Mouse (Mus musculus) liver (tissue): ENCODE measurements around the gene Mrpl38.

ENCODE experiments used
- DNase-seq: peaks from one replicate; pipeline ENCODE4 v3.0.0-alpha.2; 2020; ENCODE audit warnings: mixed read lengths

Gene Mrpl38

GRCm38 (mm10) chr11:116142211-116142991 is 3.7 kb upstream of the Mrpl38 start:
- peak; percentile 85 for DNase-seq

- no peak for DNase-seq
Measured at GRCm38 (mm10) chr11:116138096-116138467, 586 bp downstream of the Mrpl38 start.

- no peak for DNase-seq
Measured at GRCm38 (mm10) chr11:116134171-116134570, 4.5 kb downstream of the Mrpl38 start.

GRCm38 (mm10) chr11:116133497-116133896 is 5.2 kb downstream of the Mrpl38 start:
- no peak for DNase-seq

- DNase-seq = no peak
Measured at GRCm38 (mm10) chr11:116132366-116133333, 6.0 kb downstream of the Mrpl38 start.

- no peak for DNase-seq
Measured at GRCm38 (mm10) chr11:116131349-116132170, 7.1 kb downstream of the Mrpl38 start.

- DNase-seq = peak; percentile 87
Measured at GRCm38 (mm10) chr11:116130488-116131205, 8.0 kb downstream of the Mrpl38 start, which contains the start of gene Trim65. Gene Trim65 (minus strand): TSS chr11:116131128.

- DNase-seq = no peak
Measured at GRCm38 (mm10) chr11:116129993-116130487, 8.6 kb downstream of the Mrpl38 start.

GRCm38 (mm10) chr11:116129091-116129790 is 9.4 kb downstream of the Mrpl38 start:
- DNase-seq = peak; percentile 2

GRCm38 (mm10) chr11:116127986-116128385 is 10.7 kb downstream of the Mrpl38 start:
- peak; percentile 3 for DNase-seq

- peak; percentile 82 for DNase-seq
Measured at GRCm38 (mm10) chr11:116127156-116127980, 11.3 kb downstream of the Mrpl38 start, which contains the start of gene Trim47. Gene Trim47 (minus strand): TSS chr11:116127210.

GRCm38 (mm10) chr11:116126261-116126660 is 12.4 kb downstream of the Mrpl38 start:
- DNase-seq = peak; percentile 3

GRCm38 (mm10) chr11:116121731-116122245 is 16.9 kb downstream of the Mrpl38 start:
- DNase-seq = peak; percentile 2

- no peak for DNase-seq
Measured at GRCm38 (mm10) chr11:116117819-116118218, 20.8 kb downstream of the Mrpl38 start.

GRCm38 (mm10) chr11:116117241-116117640 is 21.4 kb downstream of the Mrpl38 start:
- no peak for DNase-seq

- no peak for DNase-seq
Measured at GRCm38 (mm10) chr11:116111611-116112203, 27.0 kb downstream of the Mrpl38 start.

GRCm38 (mm10) chr11:116111067-116111466 is 27.6 kb downstream of the Mrpl38 start:
- no peak for DNase-seq

- DNase-seq = peak; percentile 6
Measured at GRCm38 (mm10) chr11:116110540-116110939, 28.1 kb downstream of the Mrpl38 start.

GRCm38 (mm10) chr11:116110131-116110530 is 28.5 kb downstream of the Mrpl38 start:
- peak; percentile 38 for DNase-seq
